Mouse (Mus musculus) retina, embryonic 14.5 days (tissue): Measurements from ENCODE around the gene Limd1.

Experiments used
- DNase-seq: peaks from one replicate; pipeline ENCODE4 v3.0.0-alpha.2; 2015; ENCODE audit warnings: low spot score

Limd1 gene

DNA sequence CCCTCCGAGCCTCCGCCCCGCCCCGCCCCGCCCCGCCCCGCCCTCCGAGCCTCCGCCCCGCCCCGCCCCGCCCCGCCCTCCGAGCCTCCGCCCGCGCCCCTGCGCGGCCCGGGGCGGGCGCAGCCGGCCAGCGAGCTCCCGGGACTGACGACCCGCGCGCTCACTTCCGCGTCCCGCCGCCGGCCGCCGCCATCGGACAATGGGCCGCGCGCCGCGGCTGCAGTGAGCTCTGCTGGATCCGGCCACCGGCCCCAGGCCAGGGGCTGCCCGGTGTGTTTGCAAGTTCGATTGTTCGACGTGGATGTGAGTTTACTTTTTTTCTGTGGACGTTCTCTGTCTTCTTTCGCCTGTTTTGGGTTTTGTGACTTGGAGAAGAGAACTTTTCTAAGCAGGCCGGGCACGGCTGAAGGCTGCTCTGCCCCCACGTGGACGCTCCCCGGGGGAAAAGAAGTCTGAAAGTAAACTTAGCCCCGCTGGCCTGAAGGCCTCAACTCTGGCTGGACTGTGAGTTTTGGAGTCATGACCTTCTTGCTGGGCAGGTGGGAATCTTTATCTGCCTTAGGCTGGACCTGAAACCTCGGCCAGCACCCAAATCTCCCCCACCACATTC lies at the start of gene Limd1:
Gene Limd1 (plus strand): TSS at position 121 of the 610 bp plus-strand sequence.
- no peak for DNase-seq

DNA sequence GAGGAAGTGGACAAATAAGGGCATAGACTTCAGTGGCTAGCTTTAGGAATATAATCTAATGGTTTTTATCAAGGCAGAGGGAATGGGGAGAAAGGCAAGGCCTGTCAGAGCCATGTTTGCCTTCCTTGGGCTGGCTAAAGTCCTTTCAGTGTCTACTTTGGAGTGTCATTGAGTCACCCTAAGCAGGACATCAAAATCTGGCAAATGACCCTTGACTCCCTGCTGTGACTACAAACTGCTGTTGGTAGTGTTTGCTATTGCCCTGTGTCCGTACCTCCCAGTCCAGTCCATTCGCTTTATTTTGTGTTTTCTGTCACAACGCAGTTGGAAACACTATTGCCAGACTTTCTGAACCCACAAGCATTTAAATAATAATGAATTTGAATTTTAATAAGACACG lies 48.6 kb upstream of the Limd1 start:
- no peak for DNase-seq

DNA sequence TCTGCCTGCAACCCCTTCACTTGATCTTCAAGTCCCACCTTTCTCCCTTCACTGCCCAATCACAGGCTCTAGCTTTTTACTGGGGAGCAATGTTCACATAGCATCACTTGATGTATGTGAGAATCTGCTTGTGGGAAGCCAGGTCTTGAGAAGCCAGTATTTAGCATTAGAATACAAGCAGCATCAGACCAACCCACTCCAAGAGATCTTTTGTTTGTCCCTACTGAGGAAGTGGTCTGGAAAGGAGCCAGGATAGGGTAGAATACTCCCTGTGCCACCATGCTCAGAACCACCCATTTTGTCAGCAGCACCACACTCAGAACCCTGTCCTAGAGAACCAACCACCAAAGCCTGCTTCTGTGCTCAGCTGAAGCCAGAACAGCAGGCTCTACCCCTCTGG lies 47.5 kb upstream of the Limd1 start:
- DNase-seq: no peak

DNA sequence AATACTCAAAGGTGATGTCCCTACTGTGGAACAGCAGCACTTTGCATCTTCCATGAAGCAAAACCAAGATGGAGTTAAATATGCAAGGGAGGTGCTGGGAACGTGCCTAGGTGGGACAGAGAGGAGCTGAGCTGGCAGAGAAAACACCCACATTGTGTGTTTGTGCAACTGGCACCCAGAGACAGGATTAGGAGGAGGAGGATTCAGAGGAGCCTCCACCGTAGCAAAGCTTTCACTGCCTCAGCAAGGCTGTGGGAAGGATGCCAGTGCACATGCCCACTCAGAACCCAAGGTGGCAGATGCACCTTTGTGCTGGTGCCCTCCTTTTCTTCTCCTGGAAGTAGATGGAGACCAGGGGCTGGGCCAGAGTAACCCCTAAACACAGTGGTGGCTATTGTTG lies 40.3 kb upstream of the Limd1 start:
- DNase-seq: no peak

DNA sequence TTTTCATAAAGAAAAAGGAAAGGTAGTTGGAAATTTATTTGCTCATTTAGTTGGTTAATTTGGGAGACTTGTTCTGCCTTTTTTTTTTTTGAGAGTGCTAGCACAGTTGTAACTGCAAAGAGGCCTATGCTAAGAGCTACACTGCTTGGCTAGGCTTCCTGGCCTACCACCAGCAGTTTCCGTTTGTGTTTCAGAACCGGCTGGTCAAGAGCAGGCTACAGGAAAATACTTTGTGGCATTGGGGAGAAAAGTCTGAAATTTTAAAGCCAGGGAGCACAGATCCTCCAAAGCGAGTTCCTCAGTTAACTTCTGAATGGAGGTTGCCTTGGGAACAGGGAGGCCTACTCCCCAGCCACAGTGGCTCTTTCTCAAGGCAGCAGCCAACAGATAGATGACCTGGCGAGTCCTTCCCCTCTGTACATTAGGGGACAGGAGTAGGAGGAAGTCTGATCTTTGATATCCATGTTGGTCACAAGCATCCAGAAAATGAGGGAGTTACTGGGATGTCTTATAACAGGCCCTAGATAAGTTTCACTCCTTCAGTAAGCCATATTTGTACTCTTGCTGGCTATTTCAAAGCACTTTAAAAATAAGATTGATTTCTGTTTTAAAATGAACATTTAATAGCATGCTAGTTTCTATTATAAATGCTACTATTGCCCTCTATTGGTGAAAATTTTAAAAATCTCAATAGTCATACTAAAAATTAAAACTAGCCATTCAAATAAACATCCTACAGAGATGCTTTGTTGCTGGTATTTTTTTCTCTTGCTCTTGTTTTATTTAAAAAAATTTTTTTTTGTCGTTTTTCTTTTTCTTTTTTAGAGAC lies 38.1 kb upstream of the Limd1 start:
- peak; percentile 35 for DNase-seq

DNA sequence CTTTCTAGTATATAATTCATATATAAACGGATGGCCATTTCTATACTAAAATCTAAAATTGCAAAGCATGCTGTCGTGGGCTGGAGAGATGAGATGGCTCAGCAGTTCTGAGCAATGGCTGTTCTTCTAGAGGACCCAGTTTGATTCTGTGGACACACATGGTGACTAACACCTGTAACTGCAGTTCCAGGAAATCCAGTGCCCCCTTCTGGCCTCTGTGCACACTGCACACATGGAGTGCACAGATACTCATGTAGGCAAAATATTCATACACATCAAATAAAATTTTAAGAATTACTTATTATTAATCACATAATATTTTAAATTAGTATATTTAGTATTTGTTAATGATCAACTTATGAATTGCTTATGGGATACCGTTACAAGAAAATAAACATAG lies 31.4 kb upstream of the Limd1 start:
- DNase-seq: peak; percentile 19

DNA sequence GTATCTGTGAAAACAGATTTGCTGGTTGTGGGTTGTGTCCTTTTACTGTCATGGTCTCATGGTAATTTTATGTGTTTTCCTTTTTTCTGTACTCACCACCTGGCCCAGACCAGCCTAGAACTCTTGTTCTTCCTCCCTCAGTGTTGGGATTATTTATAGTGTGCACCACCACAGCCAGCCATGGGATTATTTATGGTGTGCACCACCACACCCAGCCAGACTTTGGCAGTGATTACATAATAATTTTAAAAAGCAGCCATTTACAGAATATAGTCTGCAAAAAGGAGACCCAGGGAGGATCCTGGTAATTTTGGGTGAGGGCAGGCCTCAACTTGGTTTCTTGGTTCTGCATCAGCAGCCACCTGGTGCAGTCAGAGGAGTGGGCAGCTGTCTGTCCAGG lies 29.9 kb upstream of the Limd1 start:
- no peak for DNase-seq

DNA sequence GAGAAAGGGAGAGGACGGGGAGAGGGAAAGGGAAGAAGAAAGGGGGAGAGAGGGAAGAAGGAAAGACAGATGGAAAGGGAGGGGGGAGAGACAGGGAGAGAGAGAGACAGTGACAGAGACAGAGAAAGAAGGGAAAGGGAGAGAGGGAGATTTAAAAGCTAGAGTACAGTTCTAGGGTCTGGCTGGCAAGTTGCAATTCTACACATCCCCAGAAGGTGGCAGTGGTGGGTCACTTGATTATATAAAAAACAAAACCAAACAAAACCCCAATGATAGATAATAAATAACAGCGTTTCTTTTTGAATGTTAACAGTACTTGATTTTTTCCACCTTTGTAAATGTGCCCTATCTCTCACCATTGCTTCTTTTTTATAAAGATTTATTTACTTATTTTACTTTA lies 28.3 kb upstream of the Limd1 start:
- peak; percentile 81 for DNase-seq

DNA sequence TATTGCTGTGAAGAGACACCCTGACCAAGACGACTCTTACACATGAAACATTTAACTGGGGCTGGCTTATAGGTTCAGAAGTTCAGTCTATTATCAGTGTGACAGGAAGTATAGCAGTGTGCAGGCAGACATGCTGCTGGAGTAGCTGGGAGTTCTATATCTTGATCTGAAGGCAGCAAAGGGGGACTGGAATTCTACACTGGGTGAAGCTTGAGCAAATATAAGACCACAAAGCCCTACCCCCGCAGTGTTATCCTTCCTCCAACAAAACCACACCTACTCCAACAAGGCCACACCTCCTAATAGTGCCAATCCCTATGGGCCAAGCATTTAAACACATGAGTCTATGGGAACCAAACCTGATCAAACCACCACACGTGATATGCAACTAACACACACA lies 26.7 kb upstream of the Limd1 start:
- DNase-seq: no peak

DNA sequence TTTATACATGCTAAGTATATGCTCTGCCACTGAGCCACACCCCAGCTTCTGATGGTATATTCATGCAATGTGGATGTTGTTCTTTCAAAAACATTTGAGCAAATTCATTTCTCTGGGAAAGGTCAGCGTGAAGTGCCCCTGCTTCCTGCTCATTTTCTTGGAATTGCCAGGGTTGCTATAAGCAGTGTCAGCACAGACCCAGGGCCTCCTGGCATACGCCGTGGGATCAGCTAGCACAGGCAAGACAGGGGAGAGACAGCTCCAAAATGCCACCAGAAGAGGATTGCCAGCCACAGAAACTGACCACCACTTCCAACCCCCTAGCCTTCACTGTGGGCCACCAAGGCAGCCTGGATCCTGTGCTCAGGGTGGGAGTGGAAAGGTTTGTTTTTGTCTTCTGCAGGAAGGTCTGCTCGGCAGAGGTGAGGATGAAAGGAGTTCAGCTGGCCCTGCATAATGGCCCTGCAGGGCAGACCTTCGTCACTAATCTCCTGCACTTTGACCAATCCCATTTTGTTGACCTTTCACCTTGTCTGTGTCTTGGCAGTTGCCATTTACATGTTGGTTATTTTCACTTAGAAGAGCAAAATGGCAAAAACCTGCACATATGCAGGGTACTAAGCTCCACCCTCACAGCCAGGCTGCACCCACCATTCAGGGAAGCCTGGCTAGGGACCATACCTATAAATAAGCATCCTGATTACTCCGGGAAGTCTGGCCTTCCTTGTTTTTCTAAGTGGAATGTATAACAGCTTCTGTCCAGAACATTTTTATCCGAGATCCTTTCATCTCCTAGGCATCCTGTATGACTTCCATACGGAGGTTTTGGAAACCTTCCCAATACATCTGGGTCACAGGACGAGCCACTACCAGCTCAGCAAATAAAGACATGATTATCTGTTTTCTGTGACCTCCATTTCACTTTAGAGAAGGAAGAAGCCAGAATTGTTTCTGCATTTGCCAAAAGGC lies 21.6 kb upstream of the Limd1 start:
- DNase-seq: no peak

DNA sequence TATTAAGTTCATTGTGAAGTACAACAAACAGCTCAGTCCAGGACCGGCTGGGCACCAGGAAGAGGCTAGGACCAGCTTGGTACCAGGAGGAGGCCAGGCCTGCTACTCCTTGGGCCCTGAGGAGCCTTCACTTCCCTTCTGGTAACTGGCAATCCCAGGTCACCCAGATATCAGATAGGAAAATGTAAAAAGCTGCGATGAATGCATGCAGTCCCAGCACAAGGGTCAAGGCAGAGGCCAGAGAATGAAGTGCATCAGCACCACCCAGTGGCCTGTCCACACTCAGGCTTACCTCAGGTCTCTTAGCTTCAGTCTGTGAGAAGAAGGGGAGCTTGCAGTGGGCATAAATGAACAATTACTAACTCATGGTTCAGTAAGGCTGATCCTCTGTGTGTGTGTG lies 20.9 kb upstream of the Limd1 start:
- peak; percentile 17 for DNase-seq

DNA sequence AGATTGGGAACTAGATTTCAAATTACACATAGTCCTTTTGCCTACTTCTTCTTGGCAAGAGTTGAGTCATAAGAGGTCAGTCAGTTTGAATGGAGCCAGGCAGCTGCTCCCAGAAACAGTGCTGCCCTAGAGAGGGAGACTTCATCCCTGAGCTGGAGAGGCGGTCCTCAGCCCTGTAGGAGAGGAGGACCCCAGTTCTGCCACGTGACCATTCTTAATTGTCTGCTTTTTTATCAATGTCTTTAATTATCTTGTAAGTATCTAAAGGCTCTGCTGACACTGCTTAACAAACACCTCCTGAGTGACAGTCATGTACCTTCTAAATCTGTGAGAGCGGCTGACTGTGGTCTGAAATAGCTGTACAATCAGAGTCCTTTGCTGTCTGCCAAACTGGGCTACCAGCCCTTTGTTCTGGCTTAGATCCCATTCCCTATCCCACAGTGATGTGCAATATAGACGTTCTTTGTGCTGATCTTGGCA lies 11.3 kb upstream of the Limd1 start:
- no peak for DNase-seq

DNA sequence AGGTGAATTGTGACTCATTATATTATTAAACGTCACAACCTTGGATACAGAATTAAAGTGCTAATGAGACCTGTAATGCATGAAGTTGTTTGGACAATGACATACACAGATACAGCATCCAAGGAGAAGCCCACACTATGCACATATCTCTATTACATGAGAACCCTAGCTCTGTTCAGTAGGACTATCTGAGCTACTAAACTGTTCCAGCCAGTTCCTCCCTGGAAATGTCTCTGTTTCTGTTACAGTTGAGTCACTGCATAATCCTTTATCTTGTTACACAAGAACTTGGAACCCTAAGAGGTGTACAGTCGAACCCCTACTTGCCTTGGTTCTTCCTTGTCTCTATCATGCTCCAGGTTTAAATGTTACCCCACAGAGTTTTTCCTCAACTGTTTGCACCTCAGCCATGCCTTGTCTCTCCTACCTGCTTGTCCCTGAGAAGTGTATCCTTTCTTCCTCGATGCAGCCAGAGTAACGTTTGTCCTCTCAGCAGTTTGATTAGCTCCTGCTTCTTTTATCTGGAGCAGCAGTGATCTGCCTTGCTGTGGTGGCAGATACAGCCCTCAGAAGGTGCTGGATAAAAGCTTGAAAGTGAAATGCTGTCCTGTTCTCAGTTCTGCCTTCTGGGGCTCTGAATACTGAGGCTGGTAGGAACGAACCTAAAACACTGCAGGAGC lies 10.0 kb upstream of the Limd1 start:
- DNase-seq: no peak

DNA sequence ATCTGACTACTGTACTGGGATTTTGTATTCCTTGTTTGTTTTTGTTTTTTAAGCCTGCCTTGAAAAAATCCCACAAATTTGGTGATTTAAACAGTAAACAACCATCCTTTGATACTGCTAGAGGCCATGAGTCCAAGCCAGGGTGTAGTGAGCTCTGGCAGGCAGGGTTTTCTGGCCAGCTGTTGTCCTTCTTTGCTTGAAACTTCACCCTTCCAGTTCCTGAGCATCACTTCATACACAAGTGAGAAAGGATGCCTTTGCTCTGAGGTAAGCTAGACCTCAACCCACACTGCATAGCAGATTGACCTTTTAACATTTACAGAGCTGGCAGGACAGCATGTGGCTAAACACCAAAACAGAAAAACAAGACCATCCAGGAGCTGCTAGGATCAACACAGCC lies 9.4 kb upstream of the Limd1 start:
- no peak for DNase-seq

DNA sequence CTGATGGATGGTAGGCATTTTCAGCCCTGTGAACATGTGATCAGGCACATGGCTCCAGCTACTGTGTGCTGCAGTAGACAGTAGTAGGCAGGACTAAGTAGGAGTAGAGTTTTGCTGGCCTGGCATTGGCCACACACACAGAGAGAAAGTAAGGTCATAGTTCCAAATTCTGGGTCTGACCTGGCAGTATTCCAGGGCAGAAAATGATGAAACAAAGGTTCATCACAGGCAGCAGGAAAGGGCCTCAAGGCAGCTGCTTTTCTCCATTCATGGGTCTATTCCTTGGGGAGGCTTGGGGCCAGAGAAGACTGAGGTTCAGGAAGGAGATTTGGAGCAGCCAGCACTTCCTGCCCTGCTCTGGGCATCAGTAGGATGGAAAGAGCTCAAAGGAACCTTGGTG lies 5.1 kb upstream of the Limd1 start:
- no peak for DNase-seq

DNA sequence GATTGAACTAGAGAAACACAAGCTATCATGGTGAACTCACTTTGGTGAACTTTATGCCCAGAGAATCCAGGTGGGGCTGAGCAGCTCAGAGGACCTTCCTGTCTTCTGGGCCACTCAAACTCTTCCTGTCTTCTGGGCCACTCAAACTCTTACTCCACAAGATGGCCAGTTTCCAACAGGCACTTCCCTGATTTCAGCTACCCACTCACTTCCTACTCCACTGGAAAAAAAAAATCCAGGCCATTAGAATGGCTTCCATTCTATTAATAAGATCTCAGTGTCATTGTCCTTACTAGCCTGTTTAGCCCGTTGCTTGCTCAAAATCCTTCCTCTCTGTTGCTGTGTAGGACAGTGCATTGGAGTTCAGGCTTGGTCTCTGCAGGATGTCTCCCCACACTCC lies 2.9 kb upstream of the Limd1 start:
- DNase-seq: no peak

DNA sequence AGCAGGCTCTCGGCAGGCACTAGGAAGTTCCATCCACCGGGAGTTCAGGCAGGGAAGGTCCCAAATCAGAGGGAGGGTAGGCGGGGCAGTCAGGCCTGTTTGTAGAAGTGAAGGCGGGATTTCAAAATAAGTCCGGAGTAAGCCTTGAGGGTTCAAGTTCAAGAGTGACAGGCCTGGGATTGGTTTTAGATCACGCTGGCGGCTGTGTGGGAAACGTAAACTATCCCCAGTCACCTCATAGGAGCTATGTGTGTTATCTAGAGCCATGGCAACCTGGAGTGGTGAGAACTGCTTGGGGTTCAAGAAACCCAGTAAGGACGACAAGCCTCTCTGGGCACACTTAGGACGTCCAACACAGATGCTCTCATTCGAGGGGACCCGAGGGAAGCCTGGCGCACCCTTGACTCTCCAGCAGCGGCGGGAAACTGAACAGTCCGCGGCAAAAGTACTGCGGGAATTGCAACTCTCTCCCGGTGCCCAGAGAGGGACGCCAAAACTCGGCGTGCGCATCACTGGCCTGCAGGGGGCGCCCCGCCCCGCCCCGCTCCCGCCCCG lies 398 bp upstream of the Limd1 start:
- peak; percentile 83 for DNase-seq

DNA sequence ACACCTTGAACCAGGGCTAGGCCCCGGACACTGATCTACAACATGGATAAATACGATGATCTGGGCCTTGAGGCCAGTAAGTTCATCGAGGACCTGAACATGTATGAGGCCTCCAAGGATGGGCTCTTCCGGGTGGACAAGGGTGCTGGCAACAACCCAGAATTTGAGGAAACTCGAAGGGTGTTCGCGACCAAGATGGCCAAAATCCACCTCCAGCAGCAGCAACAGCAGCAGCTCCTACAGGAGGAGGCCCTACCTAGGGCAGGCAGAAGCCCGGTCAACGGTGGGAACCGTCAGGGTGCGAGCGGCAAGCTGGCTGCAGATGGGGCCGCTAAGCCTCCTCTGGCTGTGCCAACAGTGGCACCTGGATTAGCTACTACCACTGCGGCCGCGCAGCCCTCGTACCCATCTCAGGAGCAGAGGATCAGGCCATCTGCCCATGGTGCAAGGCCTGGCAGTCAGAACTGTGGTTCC lies 727 bp downstream of the Limd1 start:
- DNase-seq: peak; percentile 37

DNA sequence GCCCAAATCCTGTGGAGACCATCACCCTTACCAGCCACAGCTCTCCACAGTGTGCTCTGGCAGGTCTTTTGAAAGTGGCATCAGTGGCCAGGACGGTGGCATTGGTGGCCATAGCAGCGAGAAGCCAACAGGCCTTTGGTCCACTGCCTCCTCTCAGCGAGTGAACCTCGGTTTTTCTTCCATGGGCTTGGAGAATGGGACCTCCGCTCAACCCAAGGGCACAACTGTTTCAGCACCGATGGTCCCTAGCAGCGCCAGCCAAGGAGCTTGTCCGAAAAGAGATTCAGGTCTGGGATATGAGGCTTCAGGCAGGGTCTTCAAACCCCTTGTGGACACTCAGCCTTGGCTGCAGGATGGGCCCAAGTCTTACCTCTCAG lies 1.4 kb downstream of the Limd1 start:
- DNase-seq: no peak

DNA sequence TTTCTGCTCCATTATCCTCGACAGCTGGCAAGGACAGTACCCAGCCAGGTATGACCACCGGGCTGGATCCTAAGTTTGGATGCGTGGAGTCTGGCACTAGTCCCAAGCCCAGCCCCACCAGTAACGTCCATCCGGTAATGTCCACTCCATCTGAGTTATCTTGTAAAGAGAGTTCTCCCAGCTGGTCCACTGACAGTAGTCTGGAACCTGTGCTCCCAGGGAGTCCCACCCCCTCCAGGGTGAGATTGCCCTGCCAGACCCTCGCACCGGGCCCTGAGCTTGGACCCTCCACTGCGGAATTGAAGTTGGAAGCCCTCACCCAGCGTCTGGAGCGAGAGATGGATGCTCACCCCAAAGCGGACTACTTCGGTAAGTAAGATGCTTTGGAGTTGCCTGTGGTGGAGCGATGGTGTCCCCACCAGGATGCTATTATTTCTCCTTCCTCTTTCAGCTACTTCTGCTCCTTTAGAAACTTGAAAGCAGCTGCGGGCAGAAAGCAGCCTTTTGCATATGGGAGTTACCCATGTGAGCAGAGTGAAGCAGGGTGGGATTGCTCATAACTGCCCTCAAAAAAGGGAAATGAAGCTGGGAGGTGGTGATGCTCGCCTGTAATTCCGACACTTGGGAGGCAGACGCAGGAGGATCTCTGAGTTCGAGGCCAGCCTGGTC lies 1.9 kb downstream of the Limd1 start:
- no peak for DNase-seq

DNA sequence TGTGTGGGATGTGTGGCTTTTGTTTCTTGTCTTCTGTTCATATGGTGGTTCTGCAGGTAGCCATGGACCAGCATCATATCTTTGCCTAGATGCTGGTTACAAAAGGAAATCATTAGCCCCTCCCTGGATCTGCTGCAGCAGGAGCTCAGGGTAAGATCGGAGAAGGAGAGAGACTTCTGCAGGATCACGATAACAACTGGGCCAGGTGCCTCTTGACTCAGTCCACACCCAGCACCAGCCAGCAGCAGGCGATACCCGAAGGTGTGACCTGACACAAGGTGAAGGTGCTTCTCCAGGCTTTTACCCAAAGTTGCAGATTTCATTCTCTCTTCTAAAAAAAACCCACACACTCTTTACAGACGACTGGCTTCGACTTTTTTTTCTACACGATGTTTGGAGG lies 2.6 kb downstream of the Limd1 start:
- DNase-seq: no peak
